Mouse (Mus musculus): ENCODE measurements at regions not wholly inside any gene's neighbourhood (a gene's known extent, or its start where the extent isn't known, plus 50 kb on each side); places are given as distances from the start of the nearest gene placed in this dataset.

DNA sequence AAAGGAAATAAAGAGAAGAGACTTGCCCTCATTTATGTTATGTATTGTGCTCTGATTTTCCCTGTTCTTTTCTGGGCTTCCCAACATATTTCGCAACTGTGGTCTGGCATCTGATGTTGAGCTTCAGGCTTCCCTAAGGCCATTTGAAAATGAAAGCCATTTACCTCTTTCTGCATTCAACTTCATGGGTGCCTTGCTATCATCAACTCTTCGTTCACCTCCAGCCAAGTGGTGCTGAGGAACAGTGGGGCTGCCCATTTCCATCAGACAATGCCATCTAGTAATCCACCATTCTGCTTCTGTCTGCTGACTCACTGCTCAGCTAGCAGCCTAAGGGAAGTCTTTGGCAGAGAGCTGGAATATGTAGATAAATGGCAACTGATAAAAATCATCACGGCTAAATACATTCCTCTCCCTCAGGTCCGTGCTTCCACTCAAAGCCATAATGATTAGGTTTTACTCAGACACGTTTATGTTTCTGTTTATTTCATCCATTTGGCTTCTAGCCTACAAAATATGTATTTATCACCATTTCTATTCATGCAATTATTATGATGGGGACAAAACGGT, 394.4 kb upstream of the Syt1 start:
- TF ChIP-seq CTCF (IDR thresholded peaks at IDR 0.05; ENCODE audit: extremely low read depth, insufficient read depth, low read length), result no peak
- no peak for TF ChIP-seq POLR2A (IDR thresholded peaks at IDR 0.05; ENCODE audit: extremely low read depth, insufficient read depth, low read length)
